Mouse (Mus musculus): ENCODE results near the gene Larp1b.

Larp1b gene

DNA sequence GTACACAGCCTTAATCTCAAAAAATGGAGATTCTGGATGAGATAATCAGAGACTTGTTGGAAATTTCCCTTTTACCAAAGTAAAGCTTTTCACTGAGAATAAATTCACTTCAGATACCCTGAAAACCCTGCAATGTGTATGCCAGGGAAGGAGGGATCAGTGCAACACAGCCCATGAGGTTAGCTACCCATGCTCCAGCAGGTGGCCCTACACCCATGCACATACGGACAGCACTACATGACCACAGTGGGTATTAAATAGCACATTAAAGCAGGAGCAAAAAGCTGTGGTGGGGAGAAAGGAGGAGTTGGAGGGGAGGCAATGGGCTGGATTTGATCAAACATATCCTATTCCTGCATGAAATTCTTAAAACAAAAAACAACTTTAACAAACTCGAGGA, 120.9 kb downstream of the Larp1b start:
- in situ Hi-C loops (cut with MboI; ENCODE audit: low pct_unique_long_range_greater_than_20kb in 1 of 2, low sequenced_read_pairs in 2 of 2, unreplicated experiment in 1 of 2) = no loop called here

- in situ Hi-C loops (cut with MboI; ENCODE audit: low pct_unique_long_range_greater_than_20kb in 1 of 2, low sequenced_read_pairs in 2 of 2, unreplicated experiment in 1 of 2) = no loop called here
Measured at GRCm38 (mm10) chr3:41075376-41075775, 125.7 kb downstream of the Larp1b start.

GRCm38 (mm10) chr3:41078673-41079072, 129.0 kb downstream of the Larp1b start:
- in situ Hi-C loops (cut with MboI; ENCODE audit: low pct_unique_long_range_greater_than_20kb in 1 of 2, low sequenced_read_pairs in 2 of 2, unreplicated experiment in 1 of 2) = no loop called here

DNA sequence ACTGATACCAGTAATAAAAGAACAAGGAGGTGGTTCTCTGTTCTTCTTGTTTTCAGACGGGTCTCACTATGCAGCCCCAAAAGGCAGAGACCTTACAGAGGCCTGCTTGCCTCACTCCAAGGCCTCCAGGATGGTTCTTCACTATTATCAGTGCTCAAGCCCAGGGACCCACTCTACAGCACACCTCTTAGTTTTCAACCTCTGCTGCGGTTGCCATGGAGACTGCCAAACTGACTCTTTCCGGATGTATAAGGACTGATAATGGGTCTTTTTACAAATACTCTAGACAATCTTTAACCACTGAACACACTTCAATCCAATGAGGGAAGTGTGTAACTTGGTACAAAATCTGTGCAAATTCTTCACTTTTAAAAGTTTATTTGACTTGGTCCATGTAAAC, 131.1 kb downstream of the Larp1b start:
- in situ Hi-C loops (cut with MboI; ENCODE audit: low pct_unique_long_range_greater_than_20kb in 1 of 2, low sequenced_read_pairs in 2 of 2, unreplicated experiment in 1 of 2) = no loop called here

DNA sequence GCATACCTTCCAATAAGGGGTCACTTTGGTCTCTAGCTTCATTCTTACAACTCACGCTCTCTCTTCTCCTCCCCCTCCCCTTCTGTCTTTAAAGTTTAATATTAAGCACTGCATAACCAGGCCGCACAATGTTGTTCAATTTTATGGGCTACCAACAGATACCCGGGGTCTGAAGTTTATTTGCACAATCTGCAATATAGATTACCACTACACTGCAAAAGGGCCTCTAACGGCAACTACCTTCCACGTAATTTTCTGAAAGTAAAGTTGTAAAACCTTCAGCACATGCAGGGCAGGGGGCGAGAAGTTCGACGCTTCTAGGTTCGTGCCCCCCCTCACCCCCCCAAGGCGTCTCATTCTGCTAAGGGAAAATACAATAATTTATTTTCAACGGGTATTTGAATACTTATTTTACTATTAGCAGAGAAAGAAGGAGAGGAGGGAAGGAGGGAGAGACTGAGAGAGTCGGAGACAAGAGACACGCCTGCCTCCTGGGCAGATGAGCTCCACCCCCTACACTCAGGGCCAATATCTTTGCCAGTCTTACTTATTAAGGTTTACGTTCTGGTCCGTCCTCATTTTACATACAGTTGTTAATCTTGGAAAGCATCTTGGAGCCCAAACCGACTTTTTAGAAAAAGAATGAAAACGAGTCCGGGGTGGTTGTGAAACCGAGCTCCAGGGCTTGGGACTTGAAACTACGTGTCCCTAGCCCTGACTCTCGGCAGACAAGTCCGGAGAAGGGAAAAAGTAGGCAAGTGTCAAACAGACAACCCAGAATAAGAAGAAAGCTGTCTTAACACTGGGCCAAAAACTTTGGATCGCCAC, 132.1 kb downstream of the Larp1b start:
- in situ Hi-C loops (cut with MboI; ENCODE audit: low pct_unique_long_range_greater_than_20kb in 1 of 2, low sequenced_read_pairs in 2 of 2, unreplicated experiment in 1 of 2) = no loop called here

DNA sequence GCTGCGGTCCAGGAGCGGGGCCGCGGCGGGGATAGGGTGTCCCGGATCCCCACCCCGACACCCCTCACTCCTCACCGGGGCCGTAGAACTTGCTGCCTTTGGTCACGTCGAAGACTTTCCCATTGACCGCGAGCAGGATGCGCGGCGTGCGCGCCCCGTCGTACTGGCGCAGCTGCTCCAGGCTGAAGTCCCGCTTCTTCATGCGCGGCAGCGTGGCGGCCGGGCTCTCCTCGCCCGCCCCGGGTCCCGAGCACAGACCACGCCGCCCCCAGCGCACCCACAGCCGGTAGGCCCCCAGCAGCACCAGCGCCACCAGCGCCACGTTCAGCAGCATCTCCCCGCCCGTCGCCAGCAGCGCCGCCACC, 132.9 kb downstream of the Larp1b start:
- in situ Hi-C loops (cut with MboI; ENCODE audit: low pct_unique_long_range_greater_than_20kb in 1 of 2, low sequenced_read_pairs in 2 of 2, unreplicated experiment in 1 of 2) = no loop called here

DNA sequence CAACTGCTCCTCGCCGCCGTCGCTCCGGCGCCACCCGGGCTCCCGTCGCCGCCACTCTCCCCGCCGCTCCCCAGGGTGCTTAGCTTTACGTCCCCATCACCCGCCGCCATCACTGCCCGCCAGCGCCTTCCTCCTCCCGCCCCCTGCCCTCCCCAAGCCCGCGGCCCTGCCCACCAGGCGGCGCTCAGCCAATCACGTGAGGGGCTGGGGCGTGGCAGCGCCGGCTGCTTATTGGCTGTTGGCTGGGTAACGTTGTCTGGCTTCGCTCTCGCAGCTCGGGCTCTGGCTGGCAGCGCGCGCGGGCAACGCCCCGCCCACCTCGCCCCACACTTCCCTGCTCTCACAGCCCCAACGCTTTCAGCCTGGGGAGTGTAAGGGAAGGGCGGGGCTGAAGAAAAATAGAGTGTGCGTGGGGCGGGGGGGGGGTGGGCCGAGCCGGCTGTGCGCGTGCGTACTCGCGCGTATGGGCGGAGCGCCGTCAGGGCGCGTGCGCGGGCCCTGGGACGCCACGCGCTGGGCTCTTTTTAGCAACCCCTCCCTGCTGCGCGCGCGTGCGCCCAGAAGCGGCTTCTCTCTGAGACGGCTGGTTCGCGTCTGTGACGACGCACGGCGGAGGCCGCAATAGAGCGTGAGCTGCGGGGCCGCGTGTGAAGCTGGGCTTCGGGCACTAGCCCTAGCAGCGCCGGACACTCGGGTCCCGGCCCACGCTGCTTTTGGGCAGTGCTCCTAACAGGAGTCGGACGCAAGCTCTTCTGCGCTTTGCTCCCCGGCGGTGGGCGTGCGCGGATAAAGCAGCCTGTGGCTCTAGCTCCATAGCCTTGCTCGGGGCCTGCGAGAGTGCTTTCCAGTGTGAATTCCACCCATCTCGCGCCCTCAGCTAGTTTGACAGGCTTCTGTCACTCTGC, 133.5 kb downstream of the Larp1b start, which contains the start of gene Pgrmc2:
TSS of gene Pgrmc2 (minus strand) at position 162 of the 905 bp plus-strand sequence.
- in situ Hi-C loops (cut with MboI; ENCODE audit: low pct_unique_long_range_greater_than_20kb in 1 of 2, low sequenced_read_pairs in 2 of 2, unreplicated experiment in 1 of 2) = no loop called here

DNA sequence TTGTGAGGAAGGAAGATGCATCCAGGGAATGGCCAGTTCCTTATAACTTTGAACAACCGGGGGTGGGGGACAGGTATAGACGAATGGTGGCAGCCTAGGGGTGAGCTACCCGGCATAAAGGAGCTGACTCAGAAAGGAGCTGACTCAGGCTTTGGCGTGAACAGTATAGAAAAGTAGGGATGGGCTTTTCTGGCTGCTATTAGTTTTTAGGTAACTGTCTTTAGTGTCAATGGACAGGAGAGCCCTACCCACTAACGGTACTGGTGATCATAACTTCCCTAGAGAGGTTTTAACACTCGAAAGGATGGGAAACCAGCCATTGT, 134.1 kb downstream of the Larp1b start:
- in situ Hi-C loops (cut with MboI; ENCODE audit: low pct_unique_long_range_greater_than_20kb in 1 of 2, low sequenced_read_pairs in 2 of 2, unreplicated experiment in 1 of 2) = no loop called here

GRCm38 (mm10) chr3:41084421-41084820, 134.8 kb downstream of the Larp1b start:
- in situ Hi-C loops (cut with MboI; ENCODE audit: low pct_unique_long_range_greater_than_20kb in 1 of 2, low sequenced_read_pairs in 2 of 2, unreplicated experiment in 1 of 2) = no loop called here

DNA sequence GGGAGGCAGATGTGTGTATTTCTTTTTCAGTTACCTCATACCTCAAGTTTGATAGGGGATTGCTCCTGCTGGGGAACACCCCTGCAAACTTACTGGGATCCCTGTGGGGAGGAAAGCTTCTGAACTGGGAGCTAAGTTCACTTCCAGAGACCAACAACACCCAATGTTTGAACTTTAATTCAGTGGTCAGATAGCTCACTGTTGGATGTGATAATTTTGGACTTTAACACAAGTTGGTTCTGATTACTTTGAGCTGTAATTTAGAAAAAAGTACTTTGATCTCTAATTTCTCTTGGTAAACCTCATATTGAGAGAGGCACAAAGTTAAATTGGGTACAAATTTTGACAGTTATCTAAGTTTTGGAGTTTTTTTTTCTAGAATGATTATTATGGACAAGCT, 137.4 kb downstream of the Larp1b start:
- in situ Hi-C loops (cut with MboI; ENCODE audit: low pct_unique_long_range_greater_than_20kb in 1 of 2, low sequenced_read_pairs in 2 of 2, unreplicated experiment in 1 of 2) = no loop called here
